Mouse (Mus musculus) embryonic fibroblast, embryonic 13.5 days (primary cell): ENCODE results near the gene BC037034.
A peak's percentile ranks its signal among the peaks of the same experiment; 100 is the strongest.

Experiments used
- CTCF ChIP-seq: IDR thresholded peaks from 2 replicates; pipeline ENCODE4 v1.5.1; 2011; ENCODE audit warnings: mild to moderate bottlenecking, control low read depth, low read length, moderate library complexity, borderline replicate concordance; ENCODE audit not compliant: insufficient read depth
- POLR2A ChIP-seq: IDR thresholded peaks from 2 replicates; pipeline ENCODE4 v1.6.1; 2011; ENCODE audit warnings: low read depth, mild to moderate bottlenecking, control low read depth, low read length, moderate library complexity

- TF ChIP-seq CTCF, result no peak
- peak; percentile 81 for TF ChIP-seq POLR2A
Observed at GRCm38 (mm10) chr5:138279585-138280424, 16.0 kb upstream of the BC037034 start, which contains the start of the genes Gm43720, Gpc2 and Stag3.
